Mouse (Mus musculus) heart, embryonic 15.5 days (tissue): Measurements from ENCODE around the gene Stambpl1. TPM values are rescaled to one million over a fixed set of nuclear protein-coding genes. Genes with fewer than 3 reads are reported as not detected.

Source experiments
- ATAC-seq: fragments of 200-750 bp; cut with Nextera tagmentation; replicated peaks from 2 replicates; pipeline ENCODE4 v1.8.0; 2017; ENCODE audit warnings: low read depth, moderate TSS enrichment; ENCODE audit not compliant: insufficient number of reproducible peaks, insufficient read depth, low FRiP score
- H3K27ac ChIP-seq: fragments of 300-500 bp; sonication (generic); 2 replicates; pipeline ENCODE4 v1.5.1; 2015; ENCODE audit warnings: mild to moderate bottlenecking, inconsistent platforms
- H3K27me3 ChIP-seq: fragments of 300-500 bp; sonication (generic); 2 replicates; pipeline ENCODE4 v1.6.1; 2015; ENCODE audit warnings: inconsistent platforms
- H3K36me3 ChIP-seq: fragments of 300-500 bp; sonication (generic); 2 replicates; pipeline ENCODE4 v1.6.1; 2015; ENCODE audit warnings: mild to moderate bottlenecking, inconsistent platforms
- H3K4me1 ChIP-seq: fragments of 300-500 bp; sonication (generic); replicated peaks from 2 replicates; pipeline ENCODE4 v1.6.1; 2015; ENCODE audit warnings: inconsistent platforms
- H3K4me2 ChIP-seq: fragments of 300-500 bp; sonication (generic); 2 replicates; pipeline ENCODE4 v1.6.1; 2015; ENCODE audit warnings: inconsistent platforms, mild to moderate bottlenecking, moderate library complexity
- H3K4me3 ChIP-seq: fragments of 300-500 bp; sonication (generic); 2 replicates; pipeline ENCODE4 v1.5.1; 2015; ENCODE audit warnings: mild to moderate bottlenecking, inconsistent platforms
- H3K9ac ChIP-seq: fragments of 300-500 bp; sonication (generic); 2 replicates; pipeline ENCODE4 v1.6.1; 2015; ENCODE audit warnings: mild to moderate bottlenecking, inconsistent platforms
- H3K9me3 ChIP-seq: fragments of 300-500 bp; sonication (generic); replicated peaks from 2 replicates; pipeline ENCODE4 v1.6.1; 2016; ENCODE audit warnings: inconsistent platforms
- WGBS: fragments of 180-500 bp; shearing (Covaris S2); methylation state at CpG from one replicate; pipeline ENCODE4 v1.1.7; 2015; ENCODE audit warnings: mixed read lengths; 5-methylcytosine and 5-hydroxymethylcytosine counted together
- polyA plus RNA-seq: library from polyadenylated mRNA; unstranded; fragments of >200 nt; fragmentation: Nextera tagmentation; extraction: Ambion mirVana; gene quantifications from 2 replicates; pipeline ENCODE4 v1.2.1, GENCODE M21; 2015

The Stambpl1 gene
- polyA plus RNA-seq, 1 experiment from 2014 or later = 7.6 TPM

- Histone ChIP-seq H3K9me3 (no peaks in the 10 kb centered on the region), H3K4me1 (no peaks in the 10 kb centered on the region; the same call in 1 of the 2 replicates), H3K9ac (no peak overlapping the region), H3K27me3 (no peaks in the 10 kb centered on the region), H3K4me2 (no peak overlapping the region), H3K27ac (no peak overlapping the region), H3K36me3 (no peaks in the 10 kb centered on the region), H3K4me3 (no peak overlapping the region)
- 66% methylated on average over 5 of the region's 5 CpGs for WGBS
- ATAC-seq = no peak
Measured at GRCm38 (mm10) chr19:34216956-34217355, 24.9 kb downstream of the Stambpl1 start.

GRCm38 (mm10) chr19:34217761-34218160, 25.7 kb downstream of the Stambpl1 start:
- H3K9ac ChIP-seq = no peak overlapping the region
- H3K9me3 ChIP-seq = no peaks in the 10 kb centered on the region
- no peak overlapping the region for H3K27ac ChIP-seq
- no peaks in the 10 kb centered on the region for H3K27me3 ChIP-seq
- 60% methylated on average over 3 of the region's 3 CpGs for WGBS
- no peaks in the 10 kb centered on the region; the same call in 1 of the 2 replicates for H3K4me1 ChIP-seq
- no peak for ATAC-seq
- no peak overlapping the region for H3K4me2 ChIP-seq
- no peaks in the 10 kb centered on the region for H3K36me3 ChIP-seq
- H3K4me3 ChIP-seq = no peak overlapping the region

GRCm38 (mm10) chr19:34219260-34219968, 27.4 kb downstream of the Stambpl1 start:
- no peaks in the 10 kb centered on the region for H3K27me3 ChIP-seq
- H3K4me1 ChIP-seq = no peaks in the 10 kb centered on the region
- H3K36me3 ChIP-seq = no peaks in the 10 kb centered on the region
- no peaks in the 10 kb centered on the region for H3K9me3 ChIP-seq
- ATAC-seq = no peak
- H3K4me2 ChIP-seq = no peak overlapping the region
- H3K9ac ChIP-seq = no peak overlapping the region
- 85% methylated on average over 5 of the region's 5 CpGs for WGBS
- H3K27ac ChIP-seq = no peak overlapping the region
- H3K4me3 ChIP-seq = no peak overlapping the region

GRCm38 (mm10) chr19:34220732-34221380, 28.8 kb downstream of the Stambpl1 start:
- H3K9me3 ChIP-seq = no peaks in the 10 kb centered on the region
- no peak overlapping the region for H3K4me2 ChIP-seq
- ATAC-seq = no peak
- H3K36me3 ChIP-seq = no peaks in the 10 kb centered on the region
- no peak overlapping the region for H3K9ac ChIP-seq
- no peak overlapping the region for H3K4me3 ChIP-seq
- H3K4me1 ChIP-seq = no peaks in the 10 kb centered on the region
- no peak overlapping the region for H3K27ac ChIP-seq
- H3K27me3 ChIP-seq = no peaks in the 10 kb centered on the region
- WGBS = 63% methylated on average over 3 of the region's 3 CpGs

GRCm38 (mm10) chr19:34222805-34223204, 30.8 kb downstream of the Stambpl1 start:
- Histone ChIP-seq H3K4me2 (no peak overlapping the region), H3K27me3 (no peaks in the 10 kb centered on the region), H3K4me3 (no peak overlapping the region), H3K9me3 (no peaks in the 10 kb centered on the region), H3K9ac (no peak overlapping the region), H3K36me3 (no peaks in the 10 kb centered on the region), H3K27ac (no peak overlapping the region), H3K4me1 (no peaks in the 10 kb centered on the region)
- no peak for ATAC-seq
- WGBS = 87% methylated on average over 3 of the region's 3 CpGs

GRCm38 (mm10) chr19:34231596-34231995, 39.6 kb downstream of the Stambpl1 start:
- H3K9me3 ChIP-seq = no peaks in the 10 kb centered on the region
- no peak overlapping the region for H3K4me3 ChIP-seq
- no peak overlapping the region for H3K4me2 ChIP-seq
- no peaks in the 10 kb centered on the region for H3K4me1 ChIP-seq
- H3K27me3 ChIP-seq = no peaks in the 10 kb centered on the region
- H3K9ac ChIP-seq = no peak overlapping the region
- no peak for ATAC-seq
- H3K27ac ChIP-seq = no peak overlapping the region
- WGBS = 74% methylated on average over 7 of the region's 7 CpGs
- no peaks in the 10 kb centered on the region for H3K36me3 ChIP-seq

GRCm38 (mm10) chr19:34232326-34232725, 40.3 kb downstream of the Stambpl1 start:
- H3K9me3 ChIP-seq = no peaks in the 10 kb centered on the region
- H3K27me3 ChIP-seq = no peaks in the 10 kb centered on the region
- no peaks in the 10 kb centered on the region for H3K4me1 ChIP-seq
- H3K36me3 ChIP-seq = no peaks in the 10 kb centered on the region
- no peak overlapping the region for H3K4me2 ChIP-seq
- ATAC-seq = no peak
- WGBS = 67% methylated on average over 5 of the region's 5 CpGs
- no peak overlapping the region for H3K9ac ChIP-seq
- no peak overlapping the region for H3K27ac ChIP-seq
- H3K4me3 ChIP-seq = no peak overlapping the region

- ATAC-seq = no peak
- no peak overlapping the region for H3K4me2 ChIP-seq
- H3K9ac ChIP-seq = no peak overlapping the region
- no peaks in the 10 kb centered on the region for H3K4me1 ChIP-seq
- no peaks in the 10 kb centered on the region for H3K27me3 ChIP-seq
- H3K9me3 ChIP-seq = no peaks in the 10 kb centered on the region
- no peaks in the 10 kb centered on the region for H3K36me3 ChIP-seq
- no peak overlapping the region for H3K4me3 ChIP-seq
- H3K27ac ChIP-seq = no peak overlapping the region
- 53% methylated on average over 14 of the region's 14 CpGs for WGBS
Measured at GRCm38 (mm10) chr19:34233944-34234343, 41.9 kb downstream of the Stambpl1 start.

GRCm38 (mm10) chr19:34236049-34236448, 44.0 kb downstream of the Stambpl1 start:
- Histone ChIP-seq H3K9me3 (no peaks in the 10 kb centered on the region), H3K36me3 (no peaks in the 10 kb centered on the region), H3K27me3 (no peaks in the 10 kb centered on the region), H3K4me1 (no peaks in the 10 kb centered on the region), H3K27ac (no peak overlapping the region), H3K4me2 (no peak overlapping the region), H3K4me3 (no peak overlapping the region), H3K9ac (no peak overlapping the region)
- WGBS = 93% methylated on average over 3 of the region's 3 CpGs
- no peak for ATAC-seq

- Histone ChIP-seq H3K4me2 (no peak overlapping the region), H3K4me3 (no peak overlapping the region), H3K9me3 (no peaks in the 10 kb centered on the region), H3K36me3 (peaks cover 13% of the 10 kb centered on the region), H3K9ac (no peak overlapping the region), H3K27ac (no peak overlapping the region), H3K4me1 (no peaks in the 10 kb centered on the region), H3K27me3 (no peaks in the 10 kb centered on the region)
- ATAC-seq = no peak
- WGBS = 91% methylated on average over 2 of the region's 2 CpGs
Measured at GRCm38 (mm10) chr19:34237746-34238145, 45.7 kb downstream of the Stambpl1 start.

GRCm38 (mm10) chr19:34240273-34241039, 48.4 kb downstream of the Stambpl1 start:
- H3K27ac ChIP-seq = no peak overlapping the region
- no peak overlapping the region for H3K9ac ChIP-seq
- no peak overlapping the region for H3K4me2 ChIP-seq
- peaks cover 29% of the 10 kb centered on the region for H3K36me3 ChIP-seq
- H3K9me3 ChIP-seq = no peaks in the 10 kb centered on the region
- H3K4me3 ChIP-seq = no peak overlapping the region
- no peak for ATAC-seq
- WGBS = 65% methylated on average over 5 of the region's 5 CpGs
- H3K4me1 ChIP-seq = no peaks in the 10 kb centered on the region
- H3K27me3 ChIP-seq = no peaks in the 10 kb centered on the region
